Mouse (Mus musculus) limb, embryonic 11.5 days (tissue): ENCODE measurements at regions not wholly inside any gene's neighbourhood (a gene's known extent, or its start where the extent isn't known, plus 50 kb on each side); places are given as distances from the start of the nearest gene placed in this dataset.

Source experiments
- ATAC-seq: fragments of 200-750 bp; cut with Nextera tagmentation; 2 replicates; pipeline ENCODE4 v1.8.0; 2017; ENCODE audit warnings: low read depth; ENCODE audit not compliant: insufficient number of reproducible peaks, low FRiP score, low TSS enrichment
- DNase-seq: peaks from one replicate; pipeline ENCODE4 v3.0.0-alpha.2; 2015; ENCODE audit warnings: low spot score
- H3K27ac ChIP-seq: fragments of 300-500 bp; sonication (generic); replicated peaks from 2 replicates; pipeline ENCODE4 v1.5.1; 2014; ENCODE audit warnings: low read depth, mild to moderate bottlenecking, low read length
- H3K27me3 ChIP-seq: fragments of 300-500 bp; sonication (generic); 2 replicates; pipeline ENCODE4 v1.6.1; 2014; ENCODE audit warnings: mild to moderate bottlenecking, low read length, mixed read lengths; ENCODE audit not compliant: control insufficient read depth, insufficient read depth
- H3K36me3 ChIP-seq: fragments of 300-500 bp; sonication (generic); 2 replicates; pipeline ENCODE4 v1.6.1; 2014; ENCODE audit warnings: mild to moderate bottlenecking, low read length, moderate library complexity, mixed read lengths; ENCODE audit not compliant: control insufficient read depth, insufficient read depth
- H3K4me1 ChIP-seq: fragments of 300-500 bp; sonication (generic); 2 replicates; pipeline ENCODE4 v1.6.1; 2014; ENCODE audit warnings: low read length, mixed read lengths; ENCODE audit not compliant: control insufficient read depth, insufficient read depth
- H3K4me2 ChIP-seq: fragments of 300-500 bp; sonication (generic); 2 replicates; pipeline ENCODE4 v1.6.1; 2014; ENCODE audit warnings: low read depth, mild to moderate bottlenecking, moderate library complexity; ENCODE audit not compliant: severe bottlenecking
- H3K4me3 ChIP-seq: fragments of 300-500 bp; sonication (generic); 2 replicates; pipeline ENCODE4 v1.5.1; 2014; ENCODE audit warnings: low read depth, low read length
- H3K9ac ChIP-seq: fragments of 300-500 bp; sonication (generic); 2 replicates; pipeline ENCODE4 v1.6.1; 2014; ENCODE audit warnings: mild to moderate bottlenecking, low read length
- H3K9me3 ChIP-seq: fragments of 300-500 bp; sonication (generic); 2 replicates; pipeline ENCODE4 v1.6.1; 2016; ENCODE audit warnings: low read length; ENCODE audit not compliant: control insufficient read depth
- WGBS: fragments of 180-500 bp; shearing (Covaris S2); extraction: QIAGEN DNeasy Blood & Tissue Kit; methylation state at CpG from one replicate; pipeline ENCODE4 v1.1.7; 2014; 5-methylcytosine and 5-hydroxymethylcytosine counted together

GRCm38 (mm10) chr5:52040427-52041312 is 149.6 kb downstream of the Dhx15 start:
- Histone ChIP-seq H3K27ac (no peak overlapping the region), H3K9me3 (no peaks in the 10 kb centered on the region), H3K36me3 (no peaks in the 10 kb centered on the region), H3K9ac (no peak overlapping the region), H3K27me3 (no peaks in the 10 kb centered on the region), H3K4me1 (no peaks in the 10 kb centered on the region), H3K4me3 (no peak overlapping the region), H3K4me2 (no peak overlapping the region)
- 80% methylated on average over 24 of the region's 24 CpGs for WGBS
- DNase-seq (no peak), ATAC-seq (no peak)

- H3K9me3 ChIP-seq = no peaks in the 10 kb centered on the region
- no peaks in the 10 kb centered on the region for H3K36me3 ChIP-seq
- 91% methylated on average over 6 of the region's 6 CpGs for WGBS
- ATAC-seq = no peak
- no peak for DNase-seq
- H3K4me2 ChIP-seq = no peak overlapping the region
- no peaks in the 10 kb centered on the region for H3K4me1 ChIP-seq
- no peaks in the 10 kb centered on the region for H3K27me3 ChIP-seq
- H3K27ac ChIP-seq = no peak overlapping the region
- H3K4me3 ChIP-seq = no peak overlapping the region
- H3K9ac ChIP-seq = no peak overlapping the region
Measured at GRCm38 (mm10) chr5:52035339-52035738, 155.0 kb downstream of the Dhx15 start.

GRCm38 (mm10) chr5:52027478-52027877 is 162.8 kb downstream of the Dhx15 start:
- Histone ChIP-seq H3K27me3 (no peaks in the 10 kb centered on the region), H3K4me3 (no peak overlapping the region), H3K4me2 (no peak overlapping the region), H3K36me3 (no peaks in the 10 kb centered on the region), H3K9ac (no peak overlapping the region), H3K9me3 (no peaks in the 10 kb centered on the region), H3K4me1 (no peaks in the 10 kb centered on the region), H3K27ac (no peak overlapping the region)
- WGBS = 90% methylated on average over 4 of the region's 4 CpGs
- ATAC-seq (no peak), DNase-seq (no peak)

DNA sequence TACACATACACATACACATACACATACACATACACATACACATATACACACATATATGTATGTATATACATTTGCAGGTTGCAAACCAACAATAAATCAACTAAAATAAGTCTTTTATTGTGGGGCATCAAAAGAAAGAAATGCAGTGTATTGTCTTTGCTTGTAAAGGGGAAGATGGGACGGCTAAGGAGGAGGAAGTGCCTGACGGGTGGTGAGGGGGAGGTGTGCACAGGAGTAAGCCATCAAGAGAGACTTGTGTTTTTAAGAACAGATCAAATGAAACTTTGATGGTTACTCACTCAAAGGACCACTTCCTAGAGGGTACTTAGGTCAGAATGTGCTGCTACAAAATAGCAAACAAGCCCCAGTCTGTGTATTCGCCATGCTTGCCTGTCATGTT is 164.2 kb downstream of the Dhx15 start:
- WGBS = 71% methylated on average over 3 of the region's 3 CpGs
- H3K4me1 ChIP-seq = no peaks in the 10 kb centered on the region
- H3K9ac ChIP-seq = no peak overlapping the region
- ATAC-seq = no peak
- no peak overlapping the region for H3K4me3 ChIP-seq
- no peak overlapping the region for H3K4me2 ChIP-seq
- H3K36me3 ChIP-seq = no peaks in the 10 kb centered on the region
- no peak overlapping the region for H3K27ac ChIP-seq
- DNase-seq = no peak
- no peaks in the 10 kb centered on the region for H3K27me3 ChIP-seq
- no peaks in the 10 kb centered on the region for H3K9me3 ChIP-seq

- Histone ChIP-seq H3K4me1 (no peaks in the 10 kb centered on the region), H3K36me3 (no peaks in the 10 kb centered on the region)
- ATAC-seq = no peak
Measured at GRCm38 (mm10) chr5:52023212-52023611, 167.1 kb downstream of the Dhx15 start.

GRCm38 (mm10) chr5:52016992-52017391 is 173.3 kb downstream of the Dhx15 start:
- DNase-seq = no peak
- Histone ChIP-seq H3K4me1 (no peaks in the 10 kb centered on the region), H3K9ac (no peak overlapping the region), H3K27ac (no peak overlapping the region), H3K9me3 (no peaks in the 10 kb centered on the region), H3K36me3 (no peaks in the 10 kb centered on the region), H3K4me3 (no peak overlapping the region), H3K27me3 (no peaks in the 10 kb centered on the region), H3K4me2 (no peak overlapping the region)
- WGBS = 81% methylated on average over 3 of the region's 3 CpGs
- ATAC-seq = no peak

More at GRCm38 (mm10) chr5:52023212-52023611, 167.1 kb downstream of the Dhx15 start:
- H3K27me3 ChIP-seq = no peaks in the 10 kb centered on the region
- no peak overlapping the region for H3K9ac ChIP-seq
- H3K4me3 ChIP-seq = no peak overlapping the region
- H3K27ac ChIP-seq = no peak overlapping the region
- H3K9me3 ChIP-seq = no peaks in the 10 kb centered on the region
- no peak for DNase-seq
- no peak overlapping the region for H3K4me2 ChIP-seq
- 90% methylated on average over 9 of the region's 9 CpGs for WGBS

DNA sequence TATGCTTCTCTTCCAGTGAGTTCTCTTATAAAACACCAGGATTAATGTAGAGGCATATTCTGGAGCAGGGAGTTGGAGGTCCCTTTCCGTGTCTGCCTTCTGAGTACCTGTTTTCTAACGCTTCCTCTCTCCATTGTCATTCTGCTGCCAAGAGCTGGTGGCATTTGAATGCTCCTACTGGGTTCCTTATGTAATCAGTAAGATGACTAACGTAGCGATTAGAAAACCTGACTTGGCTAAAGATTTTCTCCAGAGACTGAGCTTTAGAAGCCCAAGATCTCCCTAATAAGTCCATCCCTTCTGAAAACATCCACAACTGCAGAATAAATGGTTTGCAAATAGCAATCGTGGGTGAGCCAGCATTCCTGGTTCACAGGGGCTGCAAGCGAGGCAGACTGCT is 174.5 kb downstream of the Dhx15 start:
- H3K4me3 ChIP-seq = no peak overlapping the region
- no peaks in the 10 kb centered on the region for H3K36me3 ChIP-seq
- no peak for ATAC-seq
- 54% methylated on average over 6 of the region's 6 CpGs for WGBS
- no peak overlapping the region for H3K4me2 ChIP-seq
- no peak for DNase-seq
- H3K4me1 ChIP-seq = no peaks in the 10 kb centered on the region
- no peak overlapping the region for H3K27ac ChIP-seq
- H3K27me3 ChIP-seq = no peaks in the 10 kb centered on the region
- no peak overlapping the region for H3K9ac ChIP-seq
- no peaks in the 10 kb centered on the region for H3K9me3 ChIP-seq

DNA sequence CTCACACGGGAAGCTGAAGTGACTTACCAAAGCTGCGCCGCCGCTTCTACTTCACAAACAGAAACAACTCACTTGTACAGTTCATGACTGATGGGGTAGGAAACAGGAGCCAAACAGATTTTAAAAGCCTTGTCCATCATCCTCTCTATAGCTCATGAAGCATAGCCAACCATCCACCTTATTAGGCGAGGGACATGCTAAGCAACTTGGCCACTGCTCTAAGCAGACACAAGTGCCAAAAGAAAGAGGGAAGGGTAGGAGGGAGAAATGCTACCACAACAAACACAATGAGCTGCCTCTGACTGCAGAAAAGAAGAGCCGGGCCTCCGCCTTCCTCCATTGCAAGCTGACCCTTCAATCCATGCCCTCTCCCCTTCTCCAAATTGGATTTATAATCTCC is 179.9 kb downstream of the Dhx15 start:
- Histone ChIP-seq H3K4me1 (no peaks in the 10 kb centered on the region), H3K27ac (no peak overlapping the region), H3K27me3 (no peaks in the 10 kb centered on the region), H3K4me2 (no peak overlapping the region), H3K9ac (no peak overlapping the region), H3K36me3 (no peaks in the 10 kb centered on the region), H3K4me3 (no peak overlapping the region), H3K9me3 (no peaks in the 10 kb centered on the region)
- WGBS = 93% methylated on average over 7 of the region's 7 CpGs
- no peak for DNase-seq
- ATAC-seq = no peak

- no peak for DNase-seq
- Histone ChIP-seq H3K9ac (no peak overlapping the region), H3K9me3 (no peaks in the 10 kb centered on the region), H3K36me3 (no peaks in the 10 kb centered on the region), H3K27ac (no peak overlapping the region), H3K27me3 (no peaks in the 10 kb centered on the region), H3K4me2 (no peak overlapping the region), H3K4me3 (no peak overlapping the region), H3K4me1 (no peaks in the 10 kb centered on the region)
- no peak for ATAC-seq
- WGBS = 84% methylated on average over 3 of the region's 3 CpGs
Measured at GRCm38 (mm10) chr5:52008942-52009341, 181.4 kb downstream of the Dhx15 start.
